Mouse (Mus musculus) olfactory bulb, adult 2 months (tissue): ENCODE results near the gene Olfr597.

Experiments
- CTCF ChIP-seq: fragments of 200-500 bp; IDR thresholded peaks from 2 replicates; pipeline ENCODE4 v1.5.1; 2012; ENCODE audit warnings: low read depth, mild to moderate bottlenecking, low read length, moderate library complexity; ENCODE audit not compliant: insufficient read depth
- POLR2A ChIP-seq: fragments of 200-500 bp; IDR thresholded peaks from 2 replicates; pipeline ENCODE4 v1.6.1; 2012; ENCODE audit warnings: mild to moderate bottlenecking, low read depth, low read length, moderate library complexity; ENCODE audit not compliant: insufficient read depth

DNA sequence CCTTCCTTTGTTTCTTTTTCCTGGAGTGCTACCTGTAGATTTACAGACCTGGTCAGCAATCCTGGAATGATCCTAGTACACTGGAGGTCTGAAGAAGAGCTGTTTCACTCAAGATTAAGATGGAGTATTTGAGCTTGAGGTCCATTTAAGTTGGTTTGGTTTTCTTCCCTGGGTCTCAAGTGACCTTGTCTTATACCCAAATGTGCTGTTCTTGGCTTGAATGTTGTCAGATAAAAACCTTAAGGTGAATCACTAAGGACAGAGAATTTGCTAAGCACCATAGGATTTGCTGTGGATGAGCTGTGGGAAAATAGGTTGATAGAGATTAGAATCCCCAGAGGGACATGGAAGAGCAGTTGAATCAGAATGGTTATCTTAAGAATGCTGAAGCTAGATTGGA, 33.5 kb downstream of the Olfr597 start, which contains the start of gene Olfr600:
- no peak for TF ChIP-seq CTCF
- no peak for TF ChIP-seq POLR2A
